Mouse (Mus musculus) cortical plate, adult 2 months (tissue): ENCODE results near the gene Ccdc124. TPM values are rescaled to one million over a fixed set of nuclear protein-coding genes. Genes with fewer than 3 reads are reported as not detected.
"Not testable (repeated sequence)": the region's sequence is repeated elsewhere in the genome, so short reads cannot be mapped to it uniquely, and the experiment has no call there.

Experiments
- H3K27ac ChIP-seq: fragments of 200-500 bp; 2 replicates; pipeline ENCODE4 v1.5.1; 2012; ENCODE audit warnings: low read length, control low read depth, inconsistent platforms; ENCODE audit not compliant: insufficient read depth
- H3K4me1 ChIP-seq: fragments of 200-500 bp; 2 replicates; pipeline ENCODE4 v1.6.1; 2011; ENCODE audit warnings: low read length; ENCODE audit not compliant: control insufficient read depth, insufficient read depth
- H3K4me3 ChIP-seq: fragments of 200-500 bp; 2 replicates; pipeline ENCODE4 v1.5.1; 2011; ENCODE audit warnings: mild to moderate bottlenecking, low read length, control low read depth; ENCODE audit not compliant: insufficient read depth
- CTCF ChIP-seq: fragments of 200-500 bp; IDR thresholded peaks from 2 replicates; pipeline ENCODE4 v1.5.1; 2011; ENCODE audit warnings: mild to moderate bottlenecking, control low read depth, low read length; ENCODE audit not compliant: insufficient read depth; ENCODE audit errors: extremely low read depth
- POLR2A ChIP-seq: fragments of 200-500 bp; IDR thresholded peaks from 2 replicates; pipeline ENCODE4 v1.6.1; 2011; ENCODE audit warnings: mild to moderate bottlenecking, low read length, control low read depth; ENCODE audit not compliant: insufficient read depth; ENCODE audit errors: extremely low read depth
- polyA plus RNA-seq: library from polyadenylated mRNA; depleted of rRNA; stranded (reverse); fragments of >200 nt; gene quantifications from 2 replicates; pipeline ENCODE4 v1.2.3, GENCODE M21; 2012

Gene Ccdc124
- polyA plus RNA-seq, 1 experiment: 176 TPM

- TF ChIP-seq POLR2A (no peak), CTCF (no peak)
- no peak overlapping the region for H3K27ac ChIP-seq
- no peaks in the 10 kb centered on the region for H3K4me1 ChIP-seq
- H3K4me3 ChIP-seq: peak overlapping the region; percentile 49
These were observed 22.7 kb upstream of the Ccdc124 start for GRCm38 (mm10) chr8:70896316-70897020.

- H3K4me3 ChIP-seq, H3K27ac ChIP-seq, H3K4me1 ChIP-seq: not testable (repeated sequence)
These were observed 22.0 kb upstream of the Ccdc124 start for GRCm38 (mm10) chr8:70895571-70896259.

GRCm38 (mm10) chr8:70894771-70895545 lies 21.2 kb upstream of the Ccdc124 start:
- no peak overlapping the region for H3K27ac ChIP-seq
- TF ChIP-seq POLR2A (no peak), CTCF (no peak)
- no peaks in the 10 kb centered on the region for H3K4me1 ChIP-seq
- H3K4me3 ChIP-seq: no peak overlapping the region

- H3K4me3 ChIP-seq: no peak overlapping the region
- no peaks in the 10 kb centered on the region for H3K4me1 ChIP-seq
- TF ChIP-seq POLR2A (no peak), CTCF (no peak)
- H3K27ac ChIP-seq: no peak overlapping the region
These were observed 20.6 kb upstream of the Ccdc124 start for GRCm38 (mm10) chr8:70894385-70894720.

- H3K4me1 ChIP-seq: no peaks in the 10 kb centered on the region
- H3K4me3 ChIP-seq: no peak overlapping the region
- TF ChIP-seq POLR2A (no peak), CTCF (peak; percentile 59)
- no peak overlapping the region for H3K27ac ChIP-seq
These were observed 20.1 kb upstream of the Ccdc124 start for GRCm38 (mm10) chr8:70893656-70894384.

- TF ChIP-seq CTCF (no peak), POLR2A (peak; percentile 31; the same call in 1 of the 2 replicates)
- Histone ChIP-seq H3K4me1 (no peaks in the 10 kb centered on the region), H3K4me3 (no peak overlapping the region), H3K27ac (no peak overlapping the region)
These were observed 19.3 kb upstream of the Ccdc124 start for GRCm38 (mm10) chr8:70892896-70893655.

GRCm38 (mm10) chr8:70892022-70892895 lies 18.5 kb upstream of the Ccdc124 start, which contains the start of gene Slc5a5:
Gene Slc5a5 (minus strand): TSS chr8:70892757.
- H3K4me1 ChIP-seq: no peaks in the 10 kb centered on the region
- H3K27ac ChIP-seq: no peak within 1 kb of the TSS
- H3K4me3 ChIP-seq: no peak within 1 kb of the TSS
- TF ChIP-seq POLR2A (no peak), CTCF (no peak)

- TF ChIP-seq CTCF (no peak), POLR2A (no peak)
- no peak overlapping the region for H3K4me3 ChIP-seq
- no peaks in the 10 kb centered on the region for H3K4me1 ChIP-seq
- no peak overlapping the region for H3K27ac ChIP-seq
These were observed 17.6 kb upstream of the Ccdc124 start for GRCm38 (mm10) chr8:70891356-70891755.
